Mouse (Mus musculus) left cerebral cortex, postnatal 4 days (tissue): ENCODE results near the gene Snrnp35. TPM values are rescaled to one million over a fixed set of nuclear protein-coding genes. Genes with fewer than 3 reads are reported as not detected.

Experiments
- DNase-seq: peaks from one replicate; pipeline ENCODE4 v3.0.0-alpha.2; 2022
- intact Hi-C: fragments of 180-260 bp; cut with DNase I; formaldehyde crosslinking; loops from one replicate; pipeline ENCODE4 v1.15.1; 2025
- total RNA-seq, 2 experiments: library from RNA; stranded (reverse); gene quantifications; 2 replicates each; pipeline ENCODE4 v1.2.3; 2021

Snrnp35 gene
- total RNA-seq, 2 experiments from 2014 or later: 26.4 to 33.6 TPM

DNA sequence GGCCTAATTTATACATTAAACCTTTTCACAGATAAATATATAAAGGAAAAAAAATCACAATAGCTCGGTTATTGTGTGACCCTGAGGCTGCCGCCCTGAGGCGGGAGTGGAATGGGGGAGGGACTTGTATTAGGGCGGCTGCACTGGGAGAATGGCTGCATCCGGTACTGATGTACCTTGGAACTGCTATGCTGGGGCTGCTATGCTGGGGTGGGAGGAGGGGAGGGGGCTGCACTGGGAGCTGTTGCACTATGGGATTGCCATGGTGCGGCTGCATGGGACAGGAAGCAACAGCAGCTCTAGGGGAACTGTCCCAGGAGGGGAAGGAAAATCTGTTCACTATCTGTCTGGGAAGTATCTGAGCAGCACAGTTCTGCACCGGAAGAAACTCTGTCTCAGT, 49.5 kb downstream of the Snrnp35 start:
- intact Hi-C loops: no loop called here
- no peak for DNase-seq

DNA sequence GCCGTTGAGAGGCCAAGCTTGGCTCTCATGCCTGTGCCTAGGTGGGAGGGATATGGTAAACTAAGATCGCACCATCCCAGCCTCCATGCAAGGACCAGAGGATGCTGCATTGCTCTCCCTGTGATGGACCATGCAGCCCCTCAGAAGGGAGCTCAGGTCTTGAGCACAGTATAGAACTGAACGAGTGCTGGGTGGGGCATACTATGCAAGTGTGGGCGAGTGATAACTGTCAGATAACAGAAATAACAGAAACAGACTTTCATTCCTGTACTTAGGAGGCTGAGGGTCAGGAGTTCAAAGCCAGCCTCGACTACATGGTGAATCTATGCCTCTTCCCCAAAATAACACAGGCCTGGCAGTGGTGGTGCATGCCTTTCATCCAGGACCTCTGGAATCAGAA, 52.1 kb downstream of the Snrnp35 start:
- DNase-seq: no peak
- intact Hi-C loops: loop anchor here (5.0 kb wide), 1 partner anchor 178 kb away; no protein-coding TSS in a partner anchor

DNA sequence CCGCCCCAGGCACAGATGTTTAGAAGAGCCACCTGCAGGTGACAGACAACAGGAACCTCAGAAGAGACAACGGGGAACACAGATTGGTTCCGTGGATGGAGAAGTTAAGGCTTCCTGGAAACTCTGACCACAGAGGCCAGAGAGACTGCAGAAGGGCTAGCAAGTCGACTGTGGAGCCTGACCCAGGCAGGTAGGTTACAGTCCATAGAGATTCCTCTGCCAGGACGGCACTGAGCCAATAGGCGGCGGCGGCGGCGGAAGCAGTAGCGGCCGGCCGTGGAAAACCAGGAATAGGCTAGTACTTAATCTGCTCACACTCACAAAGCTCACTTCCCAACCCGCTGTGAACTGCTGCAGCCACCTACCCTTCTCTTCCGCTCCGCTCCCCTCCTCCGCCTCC, 53.8 kb downstream of the Snrnp35 start:
- intact Hi-C loops: loop anchor here (5.0 kb wide), 1 partner anchor 179 kb away; no protein-coding TSS in a partner anchor
- no peak for DNase-seq

DNA sequence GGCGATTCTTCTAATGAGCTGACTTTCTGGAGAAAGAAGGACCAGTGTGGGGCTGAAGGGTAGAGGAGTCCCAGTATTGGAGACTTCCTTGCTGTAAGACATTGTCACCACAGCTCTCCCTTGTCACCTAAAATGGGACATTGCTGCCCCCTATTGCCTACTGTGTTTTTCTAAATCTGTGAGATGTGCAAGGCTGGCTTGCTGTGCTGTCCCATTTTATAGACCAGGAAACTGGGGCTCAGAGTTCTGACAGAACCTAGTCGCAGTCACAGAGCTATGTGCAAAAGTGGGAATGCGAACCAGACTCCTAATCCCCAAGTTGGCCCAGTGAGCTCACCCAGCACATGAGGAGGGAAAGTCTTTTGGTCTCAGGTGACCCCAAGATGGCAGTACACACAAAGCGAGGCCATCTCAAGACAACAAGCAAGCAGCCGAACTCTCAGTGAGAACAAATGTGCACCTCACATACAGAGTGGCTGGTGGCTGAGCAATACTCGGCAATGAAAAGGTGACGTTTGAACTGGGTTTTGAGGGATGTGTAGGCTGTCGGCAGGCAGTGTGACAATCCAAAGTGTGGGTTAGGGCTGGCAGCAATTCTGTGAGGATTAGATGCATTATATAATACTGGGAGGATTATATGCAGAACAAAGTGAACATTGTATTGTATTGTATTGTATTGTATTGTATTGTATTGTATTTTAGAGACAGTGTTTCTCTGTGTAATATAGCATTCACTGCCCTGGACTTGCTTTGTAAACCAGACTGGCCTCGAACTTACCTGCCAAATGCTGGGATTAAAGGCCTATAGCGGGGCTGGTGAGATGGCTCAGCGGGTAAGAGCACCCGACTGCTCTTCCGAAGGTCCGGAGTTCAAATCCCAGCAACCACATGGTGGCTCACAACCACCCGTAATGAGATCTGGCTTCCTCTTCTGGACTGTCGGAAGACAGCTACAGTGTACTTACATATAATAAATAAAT, 56.2 kb downstream of the Snrnp35 start:
- no peak for DNase-seq
- intact Hi-C loops: loop anchor here (5.0 kb wide), 1 partner anchor 182 kb away; no protein-coding TSS in a partner anchor

DNA sequence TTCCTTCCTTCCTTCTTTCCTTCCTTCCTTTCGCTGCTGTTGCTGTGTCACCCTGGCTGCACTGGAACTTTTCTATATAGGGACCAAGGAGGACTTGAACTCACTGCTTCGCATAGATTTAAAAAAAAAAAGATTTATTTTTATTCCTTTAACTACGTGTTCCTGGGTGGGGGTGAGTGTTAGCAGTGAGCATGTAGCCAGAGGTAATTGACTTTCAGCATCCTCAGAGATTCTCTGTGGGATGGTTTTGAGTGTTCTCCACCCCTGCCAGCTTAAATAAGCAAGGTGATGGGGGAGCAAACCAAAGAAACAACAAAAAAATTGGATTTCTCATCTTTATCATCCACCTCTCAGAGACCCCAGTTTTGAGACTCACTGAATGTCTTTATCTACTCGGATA, 57.0 kb downstream of the Snrnp35 start:
- intact Hi-C loops: loop anchor here (5.0 kb wide), 2 partner anchors 108 to 183 kb away; no protein-coding TSS in a partner anchor
- DNase-seq: no peak

DNA sequence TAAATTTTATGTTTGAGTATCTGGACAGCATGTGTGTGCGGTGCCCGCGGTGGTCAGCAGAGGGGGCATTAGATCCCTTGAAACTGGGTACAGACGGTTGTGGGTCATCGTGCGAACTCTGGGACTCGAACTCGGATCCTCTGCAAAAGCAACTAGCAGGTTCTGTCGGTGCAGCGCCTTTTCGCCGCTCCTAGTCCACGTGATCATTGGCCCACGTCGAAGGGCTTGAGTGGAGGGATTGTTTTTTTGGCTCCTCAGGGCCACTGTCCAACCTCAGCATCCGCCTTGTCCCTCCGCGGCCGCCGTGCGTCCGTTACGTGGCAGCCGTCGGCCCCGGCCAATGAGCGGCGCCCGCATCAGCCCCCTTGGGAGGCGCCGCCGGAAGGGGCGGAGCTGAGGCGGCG, 57.5 kb downstream of the Snrnp35 start, which contains the start of gene Tmed2:
TSS of gene Tmed2 (plus strand) at position 313 of the 404 bp plus-strand sequence.
- intact Hi-C loops: loop anchor here (5.0 kb wide), 1 partner anchor 108 kb away; no protein-coding TSS in a partner anchor
- DNase-seq: peak; percentile 96

Other genes with a start within 250 kb of the Snrnp35 start
- 100 to 1,000 TPM; 146 to 151 TPM for gene Pitpnm2, start 233.4 kb upstream of the Snrnp35 start, total RNA-seq
- 10 to 100 TPM; 17.9 to 26.7 TPM for gene Mphosph9, start 155.2 kb upstream of the Snrnp35 start, total RNA-seq
- 10 to 100 TPM in 1 of 2 experiments, 1 to 10 TPM in 1; 8.6 to 11.1 TPM for gene 2810006K23Rik, start 155.0 kb upstream of the Snrnp35 start, total RNA-seq
- gene Cdk2ap1, start 120.1 kb upstream of the Snrnp35 start, total RNA-seq: 100 to 1,000 TPM; 112 to 119 TPM
- 100 to 1,000 TPM; 126 to 131 TPM for gene Sbno1, start 57.1 kb upstream of the Snrnp35 start, total RNA-seq
- 10 to 100 TPM; 45.2 to 55.7 TPM for gene Kmt5a, start 43.2 kb upstream of the Snrnp35 start, total RNA-seq
- 10 to 100 TPM; 19.0 to 20.5 TPM for gene Rilpl2, start 4.8 kb upstream of the Snrnp35 start, total RNA-seq
- gene Rilpl1, start 48.3 kb downstream of the Snrnp35 start, total RNA-seq: 10 to 100 TPM; 15.0 to 16.6 TPM
- 100 to 1,000 TPM; 119 to 123 TPM for gene Tmed2, start 57.6 kb downstream of the Snrnp35 start, total RNA-seq
- gene Ddx55, start 69.7 kb downstream of the Snrnp35 start, total RNA-seq: 10 to 100 TPM; 27.5 to 30.8 TPM
- gene Eif2b1, start 96.0 kb downstream of the Snrnp35 start, total RNA-seq: 10 to 100 TPM; 44.4 to 46.9 TPM
- gene Gtf2h3, start 96.0 kb downstream of the Snrnp35 start, total RNA-seq: 10 to 100 TPM; 36.3 to 37.1 TPM
- gene Atp6v0a2, start 145.4 kb downstream of the Snrnp35 start, total RNA-seq: 10 to 100 TPM; 36.2 to 39.8 TPM
- 1 to 10 TPM in 1 of 2 experiments, under 1 TPM in 1; 0.76 to 1.1 TPM for gene Dnah10, start 242.0 kb downstream of the Snrnp35 start, total RNA-seq